Mouse (Mus musculus) adrenal gland, adult 18-20 months (tissue): ENCODE results near the gene Clcn3. TPM values are rescaled to one million over a fixed set of nuclear protein-coding genes. Genes with fewer than 3 reads are reported as not detected.

Source experiments
- DNase-seq, 2 experiments: peaks; one replicate each; pipeline ENCODE4 v3.0.0; 2021 to 2022; ENCODE audit warnings: low spot score in 2 of 2
- total RNA-seq, 2 experiments: library from RNA; stranded (reverse); gene quantifications; 1 replicate in 1 of 2; 2 replicates in 1 of 2; pipeline ENCODE4 v1.2.3; 2021

Clcn3 gene
- total RNA-seq, 2 experiments from 2014 or later = 34.3 to 43.4 TPM

GRCm38 (mm10) chr8:60878617-60879016, 104.5 kb downstream of the Clcn3 start:
- no peak for DNase-seq

DNA sequence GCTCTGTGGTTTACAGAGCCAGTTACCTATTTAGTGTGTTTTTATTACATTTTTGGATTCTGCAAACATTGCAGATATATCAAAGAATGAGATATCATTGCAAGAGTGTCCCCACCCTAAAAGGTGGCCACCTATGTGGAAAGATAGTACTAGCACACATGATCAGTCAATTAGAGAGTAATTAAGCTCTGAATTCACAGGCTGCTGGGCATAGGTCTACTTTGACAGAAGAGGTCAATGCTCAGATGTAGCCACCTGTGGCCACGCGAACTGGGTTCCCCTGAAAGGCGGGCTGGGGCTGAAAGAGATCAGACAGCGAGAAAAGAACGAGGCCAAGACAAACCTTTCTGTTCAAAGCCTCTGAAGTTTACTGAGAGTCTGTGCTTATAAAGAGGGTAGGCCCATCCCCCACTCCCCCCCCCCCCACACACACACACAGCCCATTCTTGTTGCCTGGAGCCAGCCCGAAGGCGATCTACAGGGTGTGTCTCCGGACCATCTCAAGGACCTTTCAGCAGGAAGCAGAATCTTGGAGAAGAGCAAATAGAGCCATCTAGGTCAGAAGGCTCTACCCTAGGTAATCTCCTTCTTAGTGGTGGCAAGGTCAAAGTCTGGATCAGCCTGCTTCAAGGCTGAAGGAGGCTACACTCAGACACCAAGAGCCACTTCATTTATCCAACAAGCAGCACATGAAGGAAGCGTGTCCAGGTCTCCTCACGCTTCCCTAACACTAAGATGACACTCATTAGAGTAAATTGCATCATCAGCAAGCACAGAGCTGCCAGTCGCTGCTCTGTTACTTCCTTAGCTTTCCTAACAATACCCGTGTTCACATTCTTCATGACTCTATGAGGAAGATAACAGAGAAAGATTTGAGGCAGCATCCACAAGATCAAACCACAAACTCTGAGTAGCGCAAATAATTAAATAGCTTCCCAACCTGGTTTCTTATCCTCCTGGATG, 112.6 kb downstream of the Clcn3 start:
- DNase-seq = no peak

GRCm38 (mm10) chr8:60869761-60870160, 113.3 kb downstream of the Clcn3 start:
- DNase-seq = no peak

GRCm38 (mm10) chr8:60868236-60868965, 114.7 kb downstream of the Clcn3 start:
- no peak for DNase-seq

- no peak for DNase-seq
Observed at GRCm38 (mm10) chr8:60867468-60868115, 115.5 kb downstream of the Clcn3 start.

DNA sequence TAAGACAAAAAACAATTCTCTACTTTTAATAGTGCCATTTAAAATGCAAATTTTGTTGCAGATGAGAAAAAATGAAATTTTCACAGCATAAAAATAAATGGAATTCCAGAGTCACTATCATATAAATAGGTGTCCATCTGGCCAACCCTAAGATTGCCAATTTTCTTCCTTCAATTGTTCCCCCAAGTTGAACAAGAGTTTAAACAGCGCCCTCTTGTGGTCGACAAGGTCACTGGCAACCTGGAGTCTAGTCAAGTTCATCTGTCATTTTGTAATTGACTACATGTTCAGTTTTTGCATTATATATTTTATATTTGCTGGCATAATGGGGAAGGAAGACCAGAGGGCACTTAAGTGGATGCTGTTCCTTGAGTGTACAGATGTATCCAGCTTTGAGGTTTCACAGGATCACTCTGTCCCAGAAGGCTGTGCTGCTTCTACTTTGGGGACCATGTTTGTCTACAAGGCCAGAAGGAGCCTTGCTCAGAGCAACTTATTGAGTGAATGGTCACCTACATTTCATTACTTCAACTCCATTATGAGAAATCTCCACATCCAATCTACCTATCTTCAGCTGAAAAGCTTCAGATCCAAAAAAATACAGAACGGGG, 117.5 kb downstream of the Clcn3 start:
- peak; percentile 55 to 60 for DNase-seq

DNA sequence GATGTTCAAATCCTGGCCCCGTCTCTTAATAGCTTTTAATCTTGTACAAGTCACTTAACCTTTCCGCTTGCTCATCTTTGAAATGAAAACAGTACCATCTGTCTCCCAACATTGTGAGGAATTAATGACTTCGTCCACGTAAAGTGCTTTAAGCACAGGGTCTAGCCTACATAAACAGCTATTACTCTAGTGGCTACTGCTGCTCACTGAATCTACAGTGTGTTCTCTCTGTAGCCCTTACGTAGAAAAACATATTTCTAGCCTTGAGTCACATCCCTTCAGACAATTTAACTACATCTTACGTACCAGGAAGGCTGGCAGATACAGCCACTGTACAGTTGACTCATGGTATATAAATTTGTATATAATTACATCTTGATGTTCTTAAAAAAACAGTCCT, 118.2 kb downstream of the Clcn3 start:
- no peak for DNase-seq

DNA sequence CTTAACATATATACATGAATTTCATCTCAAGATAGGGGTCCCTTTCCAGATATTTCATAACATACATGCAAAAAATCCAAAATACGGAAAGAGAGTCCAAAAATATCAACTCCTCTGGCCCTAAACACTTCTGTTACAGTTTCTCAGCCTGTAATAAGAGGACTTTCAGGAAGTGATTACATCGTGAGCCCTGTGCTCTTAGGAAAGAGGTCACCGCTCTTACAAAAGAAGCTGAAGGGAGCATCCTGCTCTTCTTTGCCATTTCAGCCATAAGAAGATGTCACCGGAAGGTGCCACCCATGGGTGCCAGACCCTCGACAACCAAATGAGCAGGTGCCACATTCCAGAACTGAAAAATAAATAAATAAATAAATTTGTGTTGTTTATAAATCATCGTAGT, 121.3 kb downstream of the Clcn3 start:
- no peak for DNase-seq

- DNase-seq = no peak
Observed at GRCm38 (mm10) chr8:60860749-60861148, 122.4 kb downstream of the Clcn3 start.

Other genes starting within 250 kb of the Clcn3 start
- gene Hpf1, start 92.9 kb downstream of the Clcn3 start, total RNA-seq = 10 to 100 TPM; 18.7 to 23.6 TPM
- 10 to 100 TPM; 11.9 to 16.2 TPM for gene Nek1, start 9.9 kb upstream of the Clcn3 start, total RNA-seq
- 1 to 10 TPM; 5.3 to 9.9 TPM for gene Sh3rf1, start 240.6 kb upstream of the Clcn3 start, total RNA-seq